Mouse (Mus musculus): ENCODE measurements around the gene Guca1a.
"Not testable (repeated sequence)": the region's sequence is repeated elsewhere in the genome, so short reads cannot be mapped to it uniquely, and the experiment has no call there.

Gene Guca1a

GRCm38 (mm10) chr17:47400451-47400850, at the start of gene Guca1a:
Gene Guca1a (minus strand): TSS chr17:47400584.
- DNase-seq: no peak

- DNase-seq: no peak
Measured at GRCm38 (mm10) chr17:47449432-47449831, 49.0 kb upstream of the Guca1a start.

DNA sequence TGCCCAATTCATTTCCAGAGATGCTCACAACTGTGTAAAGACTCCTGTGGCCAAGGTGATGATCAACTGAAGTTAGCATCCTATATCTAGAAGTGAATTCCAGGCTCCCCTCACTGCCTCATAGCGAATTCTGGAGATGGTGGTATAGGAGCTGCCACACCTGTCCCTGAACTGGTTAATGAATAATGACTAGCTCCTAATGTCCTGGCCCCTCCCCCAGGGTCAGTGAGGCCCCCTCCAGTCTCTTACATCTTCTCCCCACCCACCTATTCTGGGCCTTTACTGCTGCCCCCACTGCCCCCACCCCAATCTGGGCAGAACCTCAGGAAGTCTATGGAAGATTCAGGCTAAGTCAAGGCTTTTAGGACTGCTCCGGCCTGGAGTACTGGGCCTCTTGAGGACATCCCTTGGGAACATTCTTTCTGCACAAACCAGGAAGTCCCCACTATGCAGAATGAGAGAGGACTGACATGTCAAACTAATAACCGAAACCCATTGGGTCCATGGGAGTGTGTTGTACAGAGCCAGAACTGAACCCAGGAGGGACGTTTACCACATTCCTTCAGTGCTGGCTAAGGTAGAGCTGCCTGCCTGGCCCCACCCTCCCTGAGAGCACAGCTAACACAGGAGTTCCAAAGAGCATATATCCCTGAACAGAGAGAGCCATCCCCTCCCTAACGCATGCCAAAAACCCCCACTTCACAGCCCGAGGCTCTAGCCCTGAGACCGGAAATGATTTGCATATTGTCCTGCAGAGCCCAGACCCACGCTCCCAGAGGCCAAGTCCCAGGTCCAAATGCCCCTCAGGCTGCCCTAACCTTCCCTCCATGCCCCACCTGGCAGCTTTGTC, 48.4 kb upstream of the Guca1a start:
- no peak for DNase-seq

GRCm38 (mm10) chr17:47446561-47446960, 46.2 kb upstream of the Guca1a start:
- DNase-seq: no peak

DNA sequence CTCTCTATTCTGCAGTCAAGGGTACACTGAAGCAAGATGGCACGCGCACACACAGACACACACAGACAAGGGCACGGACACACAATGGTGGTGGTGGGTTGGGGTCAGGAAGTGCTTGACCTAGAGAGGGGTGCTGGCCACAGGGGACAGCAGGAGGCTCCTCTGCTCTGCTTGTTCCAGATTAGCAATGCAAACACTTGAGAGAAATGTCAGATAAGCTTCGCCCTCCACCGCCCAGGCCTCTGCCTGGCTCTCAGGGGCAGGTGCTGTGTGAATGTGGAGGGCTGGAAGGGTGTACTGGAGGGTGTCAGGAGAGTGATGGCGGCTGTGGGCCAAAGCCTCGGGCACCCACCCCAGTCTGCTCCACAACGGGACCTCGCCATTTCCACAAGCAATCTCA, 45.6 kb upstream of the Guca1a start:
- DNase-seq: no peak

DNA sequence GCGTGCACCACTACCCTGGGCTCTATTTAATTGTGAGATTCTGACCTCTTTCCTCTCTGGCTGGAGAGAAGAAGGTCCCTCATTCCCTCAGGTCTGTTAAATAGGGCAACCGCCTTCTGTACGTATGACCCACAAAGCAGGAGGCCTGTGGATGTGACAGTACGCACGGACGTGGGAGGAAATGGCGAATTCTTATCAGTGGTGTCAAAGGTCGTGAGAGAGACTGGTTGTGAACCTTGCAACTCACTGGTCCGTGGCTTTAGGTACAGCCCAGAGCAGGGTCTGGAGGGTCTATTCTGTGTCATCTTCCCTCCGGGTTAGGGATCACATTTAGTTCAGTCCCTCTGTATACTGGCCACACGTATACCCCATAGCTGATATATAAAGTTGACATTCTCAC, 45.1 kb upstream of the Guca1a start:
- no peak for DNase-seq

- no peak for DNase-seq
Measured at GRCm38 (mm10) chr17:47444113-47444512, 43.7 kb upstream of the Guca1a start.

GRCm38 (mm10) chr17:47442271-47442670, 41.9 kb upstream of the Guca1a start:
- DNase-seq: no peak

- DNase-seq: no peak
Measured at GRCm38 (mm10) chr17:47441296-47442051, 41.1 kb upstream of the Guca1a start.

GRCm38 (mm10) chr17:47440359-47440890, 40.0 kb upstream of the Guca1a start:
- no peak for DNase-seq

- DNase-seq: no peak
Measured at GRCm38 (mm10) chr17:47439396-47440028, 39.1 kb upstream of the Guca1a start.

- no peak for DNase-seq
Measured at GRCm38 (mm10) chr17:47438611-47439010, 38.2 kb upstream of the Guca1a start.

- DNase-seq: no peak
Measured at GRCm38 (mm10) chr17:47436907-47437547, 36.6 kb upstream of the Guca1a start, which contains the start of gene 1700001C19Rik. Gene 1700001C19Rik (minus strand): TSS chr17:47437376.

GRCm38 (mm10) chr17:47436156-47436906, 35.9 kb upstream of the Guca1a start, which contains the start of gene AI661453:
Gene AI661453 (plus strand): TSS chr17:47436615.
- DNase-seq: no peak

DNA sequence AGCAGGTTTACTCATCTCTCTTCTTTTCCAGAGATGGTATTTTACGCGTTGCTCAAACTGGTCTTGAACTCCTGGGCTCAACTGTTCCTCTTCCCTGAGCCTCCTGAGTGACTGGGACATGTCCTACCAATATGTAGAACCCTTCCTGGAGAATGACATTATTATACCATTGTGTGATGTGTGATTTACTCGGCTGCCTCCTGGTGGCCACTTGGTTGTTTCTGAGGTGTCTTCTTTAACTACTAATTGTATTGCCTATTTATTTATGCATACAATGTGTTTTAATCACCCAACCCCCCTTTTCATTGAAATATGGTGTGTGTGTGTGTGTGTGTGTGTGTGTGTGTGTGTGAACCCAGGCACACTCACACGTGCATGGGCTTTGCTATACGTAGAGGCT, 30.4 kb upstream of the Guca1a start:
- no peak for DNase-seq

DNA sequence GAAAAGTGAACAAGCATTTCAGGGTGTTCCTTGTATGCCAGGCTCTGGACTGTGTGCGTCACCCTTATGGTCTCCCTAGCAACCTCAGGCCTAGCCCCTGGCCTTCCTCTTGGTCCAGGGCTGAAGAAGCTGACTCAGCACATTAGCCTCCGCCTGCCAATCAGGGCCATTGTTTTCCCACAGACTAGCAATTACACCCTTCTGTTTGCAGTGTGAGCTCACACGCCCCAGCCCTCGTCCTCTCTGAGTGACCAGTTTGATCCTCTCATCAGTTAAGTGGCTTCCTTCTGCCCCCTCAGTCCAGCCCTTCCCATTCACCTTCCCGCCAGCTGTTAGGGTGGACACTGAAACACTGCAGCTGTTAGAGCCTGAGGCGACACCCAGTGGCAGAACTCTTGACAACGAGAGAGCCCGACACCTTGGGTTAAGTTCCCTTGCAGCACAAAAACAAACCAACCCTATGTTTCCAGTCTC, 28.5 kb upstream of the Guca1a start:
- DNase-seq: no peak

- DNase-seq: no peak
Measured at GRCm38 (mm10) chr17:47427316-47427715, 26.9 kb upstream of the Guca1a start.

GRCm38 (mm10) chr17:47424186-47424585, 23.8 kb upstream of the Guca1a start:
- no peak for DNase-seq

GRCm38 (mm10) chr17:47422616-47423015, 22.2 kb upstream of the Guca1a start:
- not testable (repeated sequence) for DNase-seq

GRCm38 (mm10) chr17:47421566-47421965, 21.2 kb upstream of the Guca1a start:
- DNase-seq: no peak

- no peak for DNase-seq
Measured at GRCm38 (mm10) chr17:47420195-47420594, 19.8 kb upstream of the Guca1a start.

Measured in right cerebral cortex, postnatal 4 days (tissue).